Mouse (Mus musculus): Measurements from ENCODE around the gene Grhl3.
"Not testable (repeated sequence)": the region's sequence is repeated elsewhere in the genome, so short reads cannot be mapped to it uniquely, and the experiment has no call there.

The Grhl3 gene

DNA sequence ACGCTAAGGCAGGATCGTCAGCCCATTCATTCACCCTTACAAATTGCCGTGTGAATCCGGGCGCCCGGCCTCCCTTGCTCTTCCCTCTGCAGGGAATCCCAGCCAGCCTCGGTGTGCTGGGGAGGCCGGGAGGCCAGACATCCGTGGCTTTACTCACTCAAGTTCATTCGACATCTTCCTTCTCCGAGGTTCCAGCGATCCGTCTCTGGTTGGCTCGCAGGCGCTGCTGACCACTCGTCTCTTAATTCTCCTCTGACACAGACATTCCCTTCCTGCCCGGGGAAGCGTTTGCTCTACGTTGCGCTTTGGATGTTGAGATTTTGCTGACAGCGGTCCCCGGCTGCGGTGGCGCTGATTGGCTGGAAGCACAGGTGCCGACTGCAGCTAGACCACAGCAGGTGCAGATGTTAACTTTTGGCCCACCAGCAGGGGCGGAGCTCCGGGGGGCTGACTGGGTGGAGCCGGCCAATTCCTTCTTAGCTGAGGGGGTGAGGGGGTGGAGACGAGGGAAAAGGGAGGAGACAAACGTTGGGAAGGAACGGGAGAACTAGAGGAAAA is at the start of gene Grhl3:
Grhl3 (minus strand) TSS at position 380 of the 558 bp plus-strand sequence.
- DNase-seq: peak; percentile 38

DNA sequence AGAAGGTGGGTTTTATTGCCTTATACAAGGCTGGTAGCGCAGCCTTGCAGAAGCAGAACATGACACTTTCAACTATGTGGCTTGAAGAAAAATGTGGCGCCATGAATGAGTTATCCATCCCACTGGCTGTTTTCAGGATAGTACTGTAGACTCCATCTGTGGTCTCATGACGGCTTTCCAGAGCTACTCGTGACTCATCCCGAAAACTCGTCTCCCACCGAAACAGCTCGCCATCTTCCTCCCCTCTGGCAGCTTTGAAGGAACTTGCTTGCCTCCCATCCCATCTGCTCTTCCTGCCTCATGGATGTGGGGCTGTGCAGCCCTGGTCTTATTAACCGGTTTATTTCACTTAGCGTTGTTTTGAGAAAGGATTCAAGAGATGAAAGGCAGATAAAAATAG is 48.9 kb upstream of the Grhl3 start:
- no peak for DNase-seq

DNA sequence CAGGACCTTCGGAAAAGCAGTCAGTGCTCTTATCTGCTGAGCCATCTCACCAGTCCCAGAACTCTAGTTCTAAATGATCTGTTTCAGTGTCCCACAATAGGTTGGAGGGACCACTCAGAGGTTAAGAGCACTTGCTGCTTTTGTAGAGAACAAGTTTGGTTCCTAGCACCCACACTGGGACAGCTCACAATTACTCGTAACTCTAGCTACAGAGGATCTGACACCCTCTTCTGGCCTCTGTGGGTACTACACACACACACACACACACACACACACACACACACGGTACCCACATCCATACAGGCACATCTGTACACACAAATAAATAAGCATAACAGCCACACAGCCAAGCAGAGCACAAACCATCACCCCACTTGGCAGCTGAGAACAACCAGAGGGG is 47.0 kb upstream of the Grhl3 start:
- DNase-seq: no peak

DNA sequence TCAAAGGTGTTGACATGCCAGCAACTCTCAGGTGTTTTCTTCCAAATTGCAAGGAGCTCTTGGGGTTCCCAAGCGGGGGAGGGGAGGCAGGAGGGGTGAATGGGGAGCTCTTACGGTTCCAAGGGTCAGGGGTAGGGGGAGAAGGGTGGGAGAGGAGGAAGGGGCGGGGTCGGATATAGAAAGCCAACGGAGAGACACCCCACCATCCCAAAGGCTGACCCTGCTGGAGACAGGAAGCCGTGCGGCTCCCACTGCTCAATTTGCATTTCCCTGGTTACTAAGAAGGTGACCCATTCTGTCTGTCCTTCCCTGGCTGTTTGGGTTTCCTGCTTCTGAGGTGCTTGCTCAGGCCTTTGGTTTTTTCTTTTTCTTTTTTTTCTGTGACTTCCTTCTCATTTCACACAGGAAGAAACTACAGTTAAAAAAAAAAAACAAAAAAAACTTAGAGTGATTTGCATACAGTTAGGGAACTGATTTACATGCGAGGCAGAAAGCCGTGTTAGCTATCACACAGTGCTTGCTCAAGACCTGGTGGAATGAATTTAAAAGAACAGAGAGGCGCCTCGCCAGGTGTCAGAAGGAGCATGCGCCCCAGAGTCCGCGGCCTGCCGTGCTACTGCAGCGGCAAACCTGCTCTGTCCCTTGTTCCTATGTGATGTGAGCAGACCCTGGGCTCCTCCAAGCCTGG is 44.5 kb upstream of the Grhl3 start:
- peak; percentile 38 for DNase-seq

DNA sequence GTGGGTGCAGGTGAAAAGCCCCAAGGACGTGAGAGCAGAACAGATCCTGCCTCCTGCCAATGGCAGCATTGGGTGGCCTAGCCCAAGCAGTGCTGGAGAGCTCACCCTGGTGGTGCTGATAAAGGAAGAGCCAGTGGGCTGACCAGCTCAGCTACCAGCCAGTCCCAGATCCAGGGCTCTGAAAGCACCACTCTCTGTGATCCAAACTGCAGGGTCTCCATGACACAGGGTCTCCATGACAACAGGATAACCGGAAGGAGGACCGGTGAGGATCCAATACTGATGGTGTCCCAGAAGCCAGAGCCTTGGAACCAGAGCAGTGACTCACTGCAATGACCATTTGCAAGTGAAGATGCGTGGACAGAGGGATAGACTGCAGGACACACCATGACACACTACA is 43.6 kb upstream of the Grhl3 start:
- DNase-seq: no peak

DNA sequence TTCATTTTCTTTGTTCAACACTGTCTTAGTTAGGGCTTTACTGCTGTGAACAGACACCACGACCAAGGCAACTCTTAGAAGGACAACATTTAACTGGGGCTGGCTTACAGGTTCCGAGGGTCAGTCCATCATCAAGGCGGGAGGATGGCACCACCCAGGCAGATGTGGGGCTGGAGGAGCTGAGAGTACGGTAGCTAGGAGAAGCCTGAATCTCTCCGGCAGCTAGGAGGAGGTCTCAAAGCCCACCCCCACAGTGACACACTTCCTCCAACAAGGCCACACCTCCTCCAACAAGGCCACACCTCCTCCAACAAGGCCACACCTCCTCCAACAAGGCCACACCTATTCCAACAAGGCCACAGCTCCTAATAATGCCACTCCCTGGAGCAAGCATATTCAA is 41.9 kb upstream of the Grhl3 start:
- DNase-seq: not testable (repeated sequence)

DNA sequence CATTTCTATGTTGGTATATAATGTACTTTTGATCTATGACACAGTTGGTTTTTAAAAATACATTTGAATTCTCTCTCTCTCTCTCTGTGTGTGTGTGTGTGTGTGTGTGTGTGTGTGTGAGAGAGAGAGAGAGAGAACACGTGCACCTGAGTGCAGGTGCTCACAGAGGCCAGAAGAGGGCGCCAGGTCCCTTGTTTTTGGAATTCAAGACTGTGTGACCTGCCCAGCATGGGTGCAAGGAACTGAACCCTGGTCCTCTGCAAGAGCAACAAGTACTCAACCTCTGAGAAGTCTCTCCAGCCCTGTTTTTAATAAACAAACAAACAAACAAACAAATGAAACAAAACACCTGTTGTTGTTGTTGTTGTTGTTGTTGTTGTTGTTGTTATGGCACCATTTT is 36.6 kb upstream of the Grhl3 start:
- no peak for DNase-seq

DNA sequence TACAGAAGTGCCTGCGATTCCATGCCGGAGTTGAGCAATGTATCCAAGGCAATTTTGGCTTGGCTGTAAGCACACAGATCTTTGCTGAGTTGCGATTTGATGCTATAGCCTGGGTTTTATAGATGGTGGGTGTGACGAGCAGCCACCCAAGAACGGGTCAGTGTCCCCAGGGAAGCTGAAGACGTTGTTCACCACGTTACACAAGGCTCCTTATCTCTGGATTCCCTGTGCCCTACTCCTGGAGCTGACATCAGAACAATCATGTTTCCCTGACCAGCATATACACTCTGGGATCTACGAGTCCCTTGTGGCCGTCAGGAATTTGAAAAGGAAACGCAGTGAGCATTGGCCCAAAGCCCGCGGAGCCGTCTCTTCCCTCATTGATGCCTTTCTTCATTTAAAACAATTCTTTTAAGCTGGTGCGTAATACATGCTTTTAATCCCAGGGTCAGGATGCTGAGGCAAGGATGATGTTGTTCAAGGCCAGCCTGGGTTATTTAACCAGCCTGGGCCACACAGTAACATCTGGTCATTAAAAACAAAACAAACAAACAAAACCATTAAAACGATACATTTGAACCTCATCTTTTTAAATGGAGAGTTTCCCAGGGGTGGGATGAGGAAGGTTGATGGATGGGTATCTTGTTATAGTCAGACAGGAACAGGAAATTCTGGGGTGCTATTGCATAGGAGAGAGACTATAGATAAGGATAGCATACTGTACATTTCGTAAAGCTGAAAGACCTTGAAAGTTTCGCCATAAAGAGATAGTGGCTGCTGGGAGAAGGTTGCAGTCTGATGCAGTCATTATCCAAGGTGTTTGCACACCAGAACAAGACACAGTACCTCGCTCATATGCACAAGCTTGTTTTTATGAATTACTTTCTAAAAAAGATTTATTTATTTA is 34.8 kb upstream of the Grhl3 start:
- no peak for DNase-seq

DNA sequence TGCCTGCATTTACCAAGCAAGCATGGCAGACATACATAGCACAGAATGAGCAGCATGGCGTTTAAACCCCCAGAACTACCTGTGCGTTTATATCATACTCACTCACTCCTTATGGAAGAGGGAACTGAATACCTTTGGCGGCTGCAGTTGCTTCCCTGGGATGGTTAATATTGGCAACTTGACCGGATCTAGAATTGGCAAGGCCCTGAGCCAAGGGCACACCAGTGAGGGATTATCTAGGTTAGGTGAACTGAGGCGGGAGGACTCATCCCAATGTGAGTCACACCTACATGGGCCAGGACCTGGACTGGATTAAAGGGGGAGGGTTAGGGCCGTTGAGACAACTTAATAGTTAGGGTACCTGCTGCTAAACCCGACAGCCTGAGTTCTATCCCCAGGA is 32.8 kb upstream of the Grhl3 start:
- no peak for DNase-seq

DNA sequence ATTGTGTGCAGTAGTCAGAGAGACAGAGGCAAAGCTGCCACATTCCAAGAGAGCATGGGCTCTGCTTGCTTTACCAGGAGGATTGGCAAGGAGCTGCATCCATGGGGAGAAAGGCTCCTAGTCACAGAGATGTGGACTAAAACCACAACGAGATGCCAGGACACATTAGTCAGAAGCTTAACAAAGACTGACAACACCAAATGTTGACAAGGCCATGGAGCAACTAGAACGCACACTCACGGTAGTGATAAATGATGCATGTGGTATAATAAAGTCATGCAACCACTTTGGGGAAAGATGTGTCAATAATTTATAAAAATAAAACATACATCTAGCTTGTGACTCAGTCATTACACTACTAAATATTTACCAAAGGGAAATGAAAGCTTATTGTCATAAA is 28.1 kb upstream of the Grhl3 start:
- DNase-seq: no peak

DNA sequence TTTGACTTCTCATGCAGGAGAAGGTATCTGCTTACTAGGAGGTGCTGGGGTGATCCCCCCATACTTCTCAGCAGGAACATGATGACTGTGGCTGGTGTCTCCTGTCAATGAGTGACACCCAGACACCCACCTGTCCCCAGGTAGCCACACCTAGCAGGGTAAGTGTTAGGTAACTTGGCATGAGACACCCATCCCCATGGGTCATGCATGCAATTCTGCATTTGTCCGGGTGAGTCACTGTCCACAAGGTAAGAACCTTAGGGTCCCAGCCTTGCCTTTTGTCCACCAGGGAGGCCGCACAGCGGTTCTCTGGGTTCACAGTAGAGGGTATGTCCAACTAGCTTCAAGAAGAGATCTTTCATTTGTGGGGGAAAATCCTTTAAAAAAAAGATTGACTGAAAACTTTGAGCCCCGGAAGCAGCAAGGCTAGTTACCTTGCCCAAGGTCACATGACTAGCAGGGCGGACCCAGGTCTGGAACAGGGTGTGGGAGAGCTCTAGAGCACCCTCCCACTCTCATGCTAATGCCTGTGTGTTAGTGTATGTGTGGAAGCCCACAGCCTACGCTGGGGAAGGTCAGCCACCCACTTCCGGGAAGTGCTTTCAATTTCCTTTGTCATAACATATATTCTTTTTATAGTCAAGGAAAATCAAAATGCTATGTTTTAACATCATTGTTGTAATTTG is 26.2 kb upstream of the Grhl3 start:
- no peak for DNase-seq

DNA sequence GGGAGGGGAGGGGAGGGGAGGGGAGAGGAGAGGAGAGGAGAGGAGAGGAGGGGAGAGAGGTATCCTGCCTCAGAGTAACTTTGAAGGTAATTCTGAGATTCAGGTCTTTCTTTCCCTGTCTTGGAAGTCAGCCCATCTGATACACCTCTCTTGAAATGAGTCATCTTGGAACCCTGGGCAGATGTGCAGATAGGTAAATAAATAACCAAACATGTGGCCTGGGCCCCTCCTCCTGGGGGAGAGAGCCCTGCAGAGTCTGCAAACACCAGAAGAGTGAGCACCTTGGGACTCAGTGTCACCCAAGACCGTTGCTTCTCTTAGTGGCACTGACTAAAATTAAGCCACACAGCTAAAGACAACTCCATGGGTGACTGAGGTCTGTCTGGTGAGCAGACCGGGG is 25.6 kb upstream of the Grhl3 start:
- DNase-seq: no peak

DNA sequence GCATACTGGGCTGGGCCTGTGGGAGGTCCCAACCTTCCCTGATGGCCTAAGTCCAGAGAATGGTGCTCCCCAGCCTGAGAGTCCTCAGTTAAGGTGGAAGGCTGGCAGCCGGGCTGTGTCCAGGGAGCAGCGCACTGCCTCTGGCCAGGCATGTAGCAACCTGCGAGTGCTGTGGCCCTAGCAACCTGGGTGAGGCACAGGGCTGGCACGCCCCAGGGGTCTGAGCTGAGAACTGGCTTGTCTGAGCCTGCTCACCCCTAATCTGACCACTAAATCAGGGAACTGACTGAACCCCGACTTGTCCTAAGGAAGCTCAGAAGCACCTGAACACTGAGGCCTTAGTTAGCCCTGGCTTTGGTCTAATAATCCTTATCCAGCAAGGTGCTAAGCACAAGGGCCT is 24.1 kb upstream of the Grhl3 start:
- peak; percentile 11 for DNase-seq

DNA sequence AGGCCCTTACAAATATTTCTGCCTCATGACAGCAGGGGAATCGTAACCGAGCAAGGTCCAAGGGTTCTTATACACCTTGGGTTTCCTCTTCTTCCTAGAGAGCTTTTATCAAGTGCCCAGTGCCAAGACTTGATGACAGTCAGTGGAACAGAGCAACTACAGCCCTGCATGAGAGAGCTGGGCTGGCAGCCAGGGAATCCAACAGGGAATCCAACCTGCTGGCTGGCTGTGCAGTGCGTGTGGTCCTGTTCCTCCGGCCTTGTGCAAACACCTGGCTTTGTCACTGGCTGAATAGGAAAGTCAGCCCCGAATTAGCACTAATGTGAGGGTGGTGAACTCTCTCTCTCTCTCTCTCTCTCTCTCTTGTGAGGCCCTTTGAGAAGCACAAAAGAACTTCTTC is 22.5 kb upstream of the Grhl3 start:
- DNase-seq: peak; percentile 41

DNA sequence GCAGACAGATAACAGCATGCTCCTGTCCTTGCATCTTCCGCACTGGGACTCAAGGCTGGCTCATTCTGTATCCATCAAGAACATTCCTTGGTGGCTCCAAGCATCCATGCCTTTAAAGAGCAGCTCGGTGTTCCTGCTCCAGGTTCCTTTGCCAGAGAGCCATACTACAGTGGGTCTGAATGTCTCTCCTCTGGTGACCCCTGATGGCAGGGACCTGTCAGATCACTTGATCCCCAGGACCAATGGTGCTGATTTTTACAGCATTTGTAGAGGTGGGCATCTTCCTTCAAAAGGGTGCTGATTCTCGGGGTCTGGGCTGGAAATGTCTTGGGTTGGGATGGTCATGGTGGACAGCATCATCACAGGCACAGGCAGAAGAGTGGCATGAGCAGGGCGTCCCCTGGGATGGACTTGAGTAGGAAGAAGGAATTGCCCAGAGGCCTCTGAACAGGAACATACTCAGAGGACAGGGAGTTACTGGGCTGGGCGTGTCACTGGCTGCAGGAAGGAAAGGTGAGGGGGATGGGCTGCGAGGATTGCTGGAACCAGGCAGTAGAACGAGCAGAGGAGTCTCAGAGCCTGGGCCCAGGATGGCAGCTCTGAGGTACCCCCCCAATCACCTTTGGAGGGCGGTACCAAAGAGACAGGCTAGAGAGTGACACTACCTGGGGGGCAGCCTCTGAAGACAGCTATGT is 18.3 kb upstream of the Grhl3 start:
- DNase-seq: no peak

DNA sequence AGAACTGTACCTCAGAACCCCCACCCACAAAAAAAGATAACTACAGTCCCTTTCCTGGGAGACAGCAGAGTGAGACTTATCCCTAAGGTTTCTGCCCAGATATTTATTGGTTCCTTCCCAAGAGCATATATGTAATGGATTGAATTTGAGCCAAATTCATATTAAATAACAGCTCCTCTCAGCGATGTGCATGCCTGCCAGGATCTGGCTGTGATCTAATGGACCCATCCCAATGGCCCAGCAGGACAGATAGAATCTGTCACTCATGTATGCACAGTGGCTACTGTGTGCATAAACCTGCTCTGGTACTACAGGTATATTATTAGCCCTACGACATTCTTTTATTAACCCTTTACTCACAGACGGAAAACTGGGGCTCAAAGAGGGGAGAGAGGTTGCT is 17.7 kb upstream of the Grhl3 start:
- DNase-seq: no peak

DNA sequence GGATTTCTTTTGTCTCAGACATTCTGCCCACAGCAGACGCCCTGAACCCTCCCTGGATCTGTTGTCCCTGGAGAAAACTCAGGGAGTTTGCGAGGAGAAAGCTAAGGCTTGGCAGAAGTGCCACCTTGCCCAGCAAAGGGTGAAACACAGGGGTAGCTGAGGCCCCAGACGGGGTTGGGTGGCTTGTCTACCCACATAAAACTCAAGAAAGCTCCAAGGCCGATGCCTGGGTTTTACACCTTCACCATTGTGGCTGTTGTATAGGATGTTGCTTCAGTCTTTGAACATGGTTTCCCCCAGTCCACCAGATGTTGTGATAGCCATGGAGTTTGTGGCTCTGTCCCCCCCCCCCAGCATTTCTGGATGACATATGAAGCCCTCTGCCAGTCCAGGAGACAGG is 11.4 kb upstream of the Grhl3 start:
- DNase-seq: no peak

DNA sequence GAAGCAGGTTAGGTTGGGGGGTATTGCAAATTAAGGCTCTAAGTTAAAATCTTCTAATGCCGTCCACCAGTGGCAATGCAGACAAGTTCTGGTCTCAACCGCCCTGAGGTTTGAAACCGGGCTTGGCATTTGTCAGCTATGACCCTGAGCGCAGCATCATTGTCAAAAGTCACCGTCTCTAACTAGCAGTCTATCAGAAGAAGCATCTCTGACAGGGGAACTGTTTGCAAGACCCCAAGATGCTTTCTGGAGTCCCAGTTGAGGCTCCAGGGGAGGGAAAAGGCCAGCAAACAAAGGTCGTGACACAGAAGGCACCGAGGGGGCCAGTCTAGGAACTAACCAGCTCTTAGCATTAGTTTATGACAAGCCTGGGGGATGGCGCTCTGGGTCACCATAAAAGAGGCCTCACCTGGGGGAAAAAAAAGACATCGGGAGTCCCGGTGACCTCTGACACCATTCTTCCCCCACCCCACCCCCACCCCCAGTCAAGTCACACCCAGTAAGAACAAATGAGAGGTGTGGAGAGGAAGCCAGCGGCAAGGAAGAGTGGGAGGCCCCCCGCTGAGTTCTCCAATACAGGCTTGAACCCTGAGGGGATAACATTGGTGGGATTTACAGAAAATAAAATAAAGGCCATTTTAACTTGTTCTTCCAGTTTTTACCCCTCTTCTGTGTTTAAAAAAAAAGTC is 7.9 kb upstream of the Grhl3 start:
- DNase-seq: no peak

DNA sequence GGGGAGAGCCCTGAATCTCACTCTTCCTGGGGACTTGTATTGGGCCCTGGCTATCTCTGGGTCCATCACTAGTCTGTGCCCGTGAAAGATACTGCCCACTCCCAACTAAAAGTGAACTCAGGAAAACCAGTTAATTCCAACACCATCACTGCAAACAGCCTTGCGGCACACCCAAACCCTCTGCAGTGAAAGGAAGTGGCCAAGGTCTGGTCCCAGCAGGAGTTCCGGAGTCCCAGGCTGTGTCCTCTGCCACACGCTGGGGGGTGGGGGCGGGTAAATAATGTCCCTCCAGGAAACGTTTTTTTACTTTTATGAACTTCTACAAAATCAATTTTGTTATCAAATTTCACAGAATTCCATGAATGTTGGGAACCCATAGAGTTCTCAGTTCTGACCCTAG is 6.3 kb upstream of the Grhl3 start:
- DNase-seq: no peak

DNA sequence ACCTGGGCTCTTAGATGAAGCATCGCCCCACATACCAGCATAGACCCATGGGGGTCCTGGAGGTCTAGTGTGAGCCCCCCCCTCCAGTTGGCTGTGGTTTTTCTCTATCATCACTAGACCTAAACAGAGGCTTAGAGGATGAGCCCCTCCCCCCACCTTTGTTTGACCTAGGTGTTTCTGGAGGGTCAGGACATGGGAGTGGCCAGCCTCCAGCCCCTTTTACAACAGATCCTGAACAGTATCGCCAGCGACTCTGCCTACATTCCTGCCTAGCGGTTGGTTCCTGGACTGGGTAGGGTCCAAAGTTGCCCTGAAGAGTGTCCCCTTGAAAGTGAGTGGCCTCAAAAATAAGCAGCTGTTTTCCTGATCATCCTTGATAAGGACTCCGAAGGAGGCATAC is 5.1 kb upstream of the Grhl3 start:
- no peak for DNase-seq

DNA sequence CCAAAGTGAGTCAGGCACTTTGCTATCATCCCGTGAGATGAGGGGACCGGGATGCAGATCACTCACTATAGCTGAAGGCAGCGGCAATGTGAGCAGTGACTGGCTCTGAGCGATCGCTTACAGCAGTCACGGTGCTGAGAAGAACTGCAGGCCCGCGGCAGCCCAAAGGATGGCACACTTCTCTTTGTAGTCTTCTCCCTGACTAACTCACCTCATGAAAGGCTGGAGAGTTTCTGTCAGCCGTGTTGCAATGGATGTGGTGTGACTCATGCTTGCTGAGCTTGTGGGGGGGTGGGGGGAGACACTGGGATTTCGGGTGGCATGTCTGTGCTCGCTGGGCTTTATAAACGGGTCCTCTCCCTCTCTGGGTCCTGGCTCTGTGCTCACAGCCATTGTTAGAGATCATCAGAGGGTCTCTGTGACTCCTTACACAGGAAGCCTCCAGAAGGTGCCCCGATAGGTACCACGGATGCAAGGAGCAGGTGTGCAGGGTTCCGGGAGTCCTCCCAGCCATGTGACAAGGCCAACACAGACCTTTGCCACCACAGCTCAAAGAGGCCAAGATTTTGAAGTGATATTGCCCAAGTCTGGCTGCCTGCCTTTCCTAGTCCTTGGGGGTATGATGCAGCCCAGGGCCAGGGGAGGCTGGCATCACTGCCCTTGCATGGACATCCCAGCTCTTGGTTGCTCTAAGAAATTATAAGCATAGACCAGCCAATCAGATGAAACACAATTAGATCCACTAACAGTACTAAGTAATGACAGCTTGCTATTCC is 2.1 kb upstream of the Grhl3 start:
- DNase-seq: no peak

Measured in lung, postnatal 36 days (tissue).